Comparison of ENCODE assay signal across 8 mouse cellular contexts in the genomic region with DNA sequence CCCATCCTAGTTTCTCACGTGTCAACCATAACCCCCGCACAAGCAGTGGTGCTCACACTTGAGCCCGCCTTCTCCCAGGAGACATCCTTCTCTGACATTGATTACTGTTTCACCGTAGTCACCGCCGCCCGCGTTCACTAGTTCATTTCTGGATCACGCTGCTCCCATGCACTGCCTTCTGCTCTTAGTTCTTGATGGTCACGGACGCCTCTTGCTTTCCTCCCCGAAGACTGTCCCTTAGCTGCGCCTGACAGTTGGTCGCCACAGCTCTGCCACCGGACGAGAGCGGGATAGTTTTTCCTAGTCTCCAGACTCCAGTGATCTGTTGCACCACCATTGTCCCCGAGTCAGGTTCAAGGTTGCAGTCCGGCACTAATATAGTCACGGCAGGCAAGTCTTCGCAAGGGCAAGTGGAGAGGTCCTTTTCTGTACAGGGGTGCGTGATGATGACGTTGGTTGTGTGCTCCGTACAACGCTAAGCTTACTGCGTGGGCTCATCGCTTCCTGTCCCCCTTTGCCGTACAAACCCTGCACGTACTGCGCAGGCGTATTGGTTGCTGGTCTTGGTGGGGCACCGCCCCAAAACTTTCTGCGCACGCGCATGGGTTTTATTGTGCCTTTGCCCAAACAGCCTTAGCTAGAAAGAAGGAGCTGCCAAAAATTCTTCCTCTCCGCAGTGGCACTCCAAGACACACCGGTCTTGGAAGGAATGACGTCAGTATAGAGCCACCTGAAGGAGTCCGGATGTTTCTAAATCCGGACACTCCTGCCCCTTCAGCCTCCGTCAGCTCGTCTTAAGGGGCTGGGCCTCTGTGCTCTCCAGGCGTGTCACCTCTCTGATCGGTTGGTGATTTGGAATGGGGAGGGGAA. TPM values are rescaled to one million over a fixed set of nuclear protein-coding genes. Genes with fewer than 3 reads are reported as not detected.
A peak's percentile ranks its signal among the peaks of the same experiment; 100 is the strongest.
DNase-seq lines count a peak whose midpoint lies in the region; ATAC-seq lines count a peak whose summit lies in the region.

A gene (plus strand): TSS at position 628 of the 870 bp plus-strand sequence.

- ATAC-seq in megakaryocyte progenitor cell, adult 5-6 weeks (replicated peaks; ENCODE audit: poor library complexity) = peak; percentile 87

- peak; percentile 99 for DNase-seq in adipocyte (ENCODE audit: low spot score)
- DNase-seq in embryo, embryonic 10 days (ENCODE audit: low spot score) = peak; percentile 100
- DNase-seq in gastrocnemius, postnatal 10 days = peak; percentile 99
- DNase-seq in induced T-regulatory cell, adult 2 months (ENCODE audit: low read depth) = peak; percentile 100
- DNase-seq in left cerebral cortex, adult 9 months (ENCODE audit: low spot score in 2 of 2) = peak; percentile 99
- DNase-seq in right cerebral cortex, postnatal 14 days = peak; percentile 98
- peak; percentile 97 to 98 for DNase-seq in urinary bladder, postnatal 36 days (ENCODE audit: low spot score in 2 of 2)

RNA-seq across cellular contexts. Expression of the gene that starts here (rescaled TPM):
- 10 to 100 TPM; 12.8 to 15.3 TPM for total RNA-seq in gastrocnemius, postnatal 10 days (2021)
- 3.2 and 4.4 TPM in 2 replicates for total RNA-seq in megakaryocyte progenitor cell, adult 5-6 weeks (2015)
- 4.7 and 5.3 TPM in 2 replicates for total RNA-seq in megakaryocyte progenitor cell, adult 5-6 weeks (2017)

Comparison
In these comparisons a context has a peak if more than half of its experiments do, and no peak if none do; other contexts are left out.
1. Peak in every context shown above with its lines: DNase-seq and ATAC-seq.